Mouse (Mus musculus) megakaryocyte, embryonic 14.5 days (primary cell): Measurements from ENCODE around the gene Igsf9b.

ENCODE experiments used
- FLI1 ChIP-seq: IDR thresholded peaks from 2 replicates; pipeline ENCODE4 v1.6.1; 2012; ENCODE audit warnings: low read length, inconsistent platforms, mixed read lengths
- GATA1 ChIP-seq: IDR thresholded peaks from 3 replicates; pipeline ENCODE4 v1.6.1; 2012; ENCODE audit warnings: mixed read lengths, low read length, inconsistent platforms, borderline replicate concordance

DNA sequence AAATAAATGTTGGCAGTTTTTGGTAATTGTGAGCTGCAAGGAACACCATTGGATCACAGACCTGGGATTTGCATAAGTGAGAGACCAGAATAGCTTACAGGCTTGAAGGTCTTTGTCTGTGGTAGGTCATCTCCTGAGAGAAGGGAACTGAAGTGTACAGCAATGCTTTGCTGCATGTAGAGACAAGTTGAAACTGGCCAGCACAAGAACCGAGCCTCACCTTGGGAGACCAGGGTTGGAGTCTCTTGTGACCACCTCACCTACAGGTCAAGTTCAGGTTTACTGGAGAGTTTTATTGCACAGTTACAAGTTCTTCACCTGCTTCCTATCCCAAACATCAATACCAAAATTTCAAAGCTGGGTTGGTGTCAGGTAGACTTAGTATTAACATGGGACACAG lies 40.2 kb downstream of the Igsf9b start:
- TF ChIP-seq GATA1 (no peak), FLI1 (no peak)
